Mouse (Mus musculus): Measurements from ENCODE around the gene Tgif1.

DNA sequence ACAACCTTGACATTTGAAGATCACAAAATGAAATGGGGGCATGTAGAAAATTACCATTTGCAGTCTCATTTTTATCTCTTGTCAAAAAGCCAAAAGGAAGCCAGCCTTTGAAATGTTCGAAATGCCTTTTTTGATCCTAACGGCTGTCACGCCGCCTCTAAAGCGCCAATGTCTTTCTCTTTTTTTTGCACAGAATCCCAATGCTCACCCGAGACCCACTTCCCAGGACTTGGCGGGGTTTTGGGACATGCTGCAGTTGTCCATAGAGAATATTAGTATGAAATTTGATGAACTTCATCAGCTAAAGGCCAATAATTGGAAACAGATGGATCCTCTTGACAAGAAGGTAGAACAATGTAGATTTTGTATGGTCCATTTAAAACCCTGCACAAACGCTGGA is 38.3 kb downstream of the Tgif1 start:
- TF ChIP-seq POLR2A (IDR thresholded peaks at IDR 0.05; ENCODE audit: borderline replicate concordance, low read depth, low read length) = no peak
- TF ChIP-seq CTCF (IDR thresholded peaks at IDR 0.05; ENCODE audit: low read depth, low read length) = no peak

Data from bone marrow macrophage, adult 2 months (primary cell).